Mouse (Mus musculus): Measurements from ENCODE around the gene Ip6k3. TPM values are rescaled to one million over a fixed set of nuclear protein-coding genes. Genes with fewer than 3 reads are reported as not detected.

Gene Ip6k3
- total RNA-seq, 2 experiments from 2014 or later = 4.3 to 8.0 TPM

- no peak for DNase-seq
Observed at GRCm38 (mm10) chr17:27183667-27184292, 16.2 kb upstream of the Ip6k3 start.

GRCm38 (mm10) chr17:27182401-27182800, 14.8 kb upstream of the Ip6k3 start:
- no peak for DNase-seq

GRCm38 (mm10) chr17:27181666-27182065, 14.1 kb upstream of the Ip6k3 start:
- DNase-seq = peak; percentile 51 to 59

- DNase-seq = no peak
Observed at GRCm38 (mm10) chr17:27179681-27180280, 12.2 kb upstream of the Ip6k3 start.

- no peak for DNase-seq
Observed at GRCm38 (mm10) chr17:27178427-27179177, 11.0 kb upstream of the Ip6k3 start.

- DNase-seq = peak in 1 of 2 experiments; percentile 53
Observed at GRCm38 (mm10) chr17:27178019-27178418, 10.4 kb upstream of the Ip6k3 start.

GRCm38 (mm10) chr17:27176754-27177153, 9.2 kb upstream of the Ip6k3 start:
- DNase-seq = no peak

- no peak for DNase-seq
Observed at GRCm38 (mm10) chr17:27176287-27176686, 8.7 kb upstream of the Ip6k3 start.

GRCm38 (mm10) chr17:27175196-27175874, 7.7 kb upstream of the Ip6k3 start:
- DNase-seq = no peak

GRCm38 (mm10) chr17:27173715-27174114, 6.1 kb upstream of the Ip6k3 start:
- DNase-seq = peak in 1 of 2 experiments; percentile 41

- no peak for DNase-seq
Observed at GRCm38 (mm10) chr17:27172459-27172858, 4.9 kb upstream of the Ip6k3 start.

- no peak for DNase-seq
Observed at GRCm38 (mm10) chr17:27171121-27171520, 3.5 kb upstream of the Ip6k3 start.

GRCm38 (mm10) chr17:27169952-27170695, 2.5 kb upstream of the Ip6k3 start:
- DNase-seq = no peak

- no peak for DNase-seq
Observed at GRCm38 (mm10) chr17:27168569-27168968, 974 bp upstream of the Ip6k3 start.

GRCm38 (mm10) chr17:27166901-27167300, 694 bp downstream of the Ip6k3 start:
- no peak for DNase-seq

- DNase-seq = peak in 1 of 2 experiments; percentile 67
Observed at GRCm38 (mm10) chr17:27165054-27165773, 2.4 kb downstream of the Ip6k3 start.

- DNase-seq = peak; percentile 78 to 85
Observed at GRCm38 (mm10) chr17:27160905-27161304, 6.7 kb downstream of the Ip6k3 start.

- DNase-seq = no peak
Observed at GRCm38 (mm10) chr17:27159169-27159568, 8.4 kb downstream of the Ip6k3 start.

- DNase-seq = peak in 1 of 2 experiments; percentile 73
Observed at GRCm38 (mm10) chr17:27158439-27158838, 9.2 kb downstream of the Ip6k3 start.

- no peak for DNase-seq
Observed at GRCm38 (mm10) chr17:27155752-27156151, 11.8 kb downstream of the Ip6k3 start.

- DNase-seq = no peak
Observed at GRCm38 (mm10) chr17:27154881-27155280, 12.7 kb downstream of the Ip6k3 start.
